Mouse (Mus musculus) left cerebral cortex, adult 18-20 months (tissue): Measurements from ENCODE around the gene Mcm2. TPM values are rescaled to one million over a fixed set of nuclear protein-coding genes. Genes with fewer than 3 reads are reported as not detected.

Experiments used
- DNase-seq, 2 experiments: peaks; one replicate each; pipeline ENCODE4 v3.0.0; 2021 to 2022; ENCODE audit warnings: low spot score in 2 of 2, mixed read lengths in 1 of 2
- total RNA-seq, 2 experiments: library from RNA; stranded (reverse); gene quantifications; 2 replicates each; pipeline ENCODE4 v1.2.3; 2021

Mcm2 gene
- total RNA-seq, 2 experiments from 2014 or later = 3.7 to 6.8 TPM

GRCm38 (mm10) chr6:88854509-88854908 lies 44.1 kb downstream of the Mcm2 start:
- no peak for DNase-seq

GRCm38 (mm10) chr6:88850034-88850433 lies 48.5 kb downstream of the Mcm2 start:
- DNase-seq = no peak

GRCm38 (mm10) chr6:88849270-88849669 lies 49.3 kb downstream of the Mcm2 start:
- DNase-seq = no peak

DNA sequence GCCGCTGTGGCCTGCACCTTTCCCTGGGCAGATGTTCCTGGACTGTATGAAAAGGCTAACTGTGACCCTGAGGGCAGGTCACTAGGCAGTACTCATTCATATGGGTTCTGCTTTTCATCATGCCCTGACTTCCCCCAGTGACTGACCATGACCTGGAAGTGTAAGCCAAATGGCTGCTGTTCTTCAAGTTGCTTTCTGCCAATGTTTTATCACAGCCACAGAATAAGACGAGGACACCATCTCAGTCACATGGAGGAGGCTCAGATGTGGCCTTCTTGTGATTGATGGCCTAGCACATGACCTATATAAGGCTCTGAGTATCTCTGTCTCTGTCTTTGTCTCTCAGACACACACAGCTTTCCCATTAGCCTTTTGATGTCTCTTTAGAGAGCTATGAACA lies 51.0 kb downstream of the Mcm2 start:
- DNase-seq = no peak

- DNase-seq = no peak
Observed at GRCm38 (mm10) chr6:88844901-88845565, 53.5 kb downstream of the Mcm2 start.

GRCm38 (mm10) chr6:88843781-88844725 lies 54.5 kb downstream of the Mcm2 start:
- no peak for DNase-seq

- DNase-seq = no peak
Observed at GRCm38 (mm10) chr6:88843241-88843640, 55.3 kb downstream of the Mcm2 start.

- peak; percentile 45 to 61 for DNase-seq
Observed at GRCm38 (mm10) chr6:88842731-88843151, 55.8 kb downstream of the Mcm2 start.

DNA sequence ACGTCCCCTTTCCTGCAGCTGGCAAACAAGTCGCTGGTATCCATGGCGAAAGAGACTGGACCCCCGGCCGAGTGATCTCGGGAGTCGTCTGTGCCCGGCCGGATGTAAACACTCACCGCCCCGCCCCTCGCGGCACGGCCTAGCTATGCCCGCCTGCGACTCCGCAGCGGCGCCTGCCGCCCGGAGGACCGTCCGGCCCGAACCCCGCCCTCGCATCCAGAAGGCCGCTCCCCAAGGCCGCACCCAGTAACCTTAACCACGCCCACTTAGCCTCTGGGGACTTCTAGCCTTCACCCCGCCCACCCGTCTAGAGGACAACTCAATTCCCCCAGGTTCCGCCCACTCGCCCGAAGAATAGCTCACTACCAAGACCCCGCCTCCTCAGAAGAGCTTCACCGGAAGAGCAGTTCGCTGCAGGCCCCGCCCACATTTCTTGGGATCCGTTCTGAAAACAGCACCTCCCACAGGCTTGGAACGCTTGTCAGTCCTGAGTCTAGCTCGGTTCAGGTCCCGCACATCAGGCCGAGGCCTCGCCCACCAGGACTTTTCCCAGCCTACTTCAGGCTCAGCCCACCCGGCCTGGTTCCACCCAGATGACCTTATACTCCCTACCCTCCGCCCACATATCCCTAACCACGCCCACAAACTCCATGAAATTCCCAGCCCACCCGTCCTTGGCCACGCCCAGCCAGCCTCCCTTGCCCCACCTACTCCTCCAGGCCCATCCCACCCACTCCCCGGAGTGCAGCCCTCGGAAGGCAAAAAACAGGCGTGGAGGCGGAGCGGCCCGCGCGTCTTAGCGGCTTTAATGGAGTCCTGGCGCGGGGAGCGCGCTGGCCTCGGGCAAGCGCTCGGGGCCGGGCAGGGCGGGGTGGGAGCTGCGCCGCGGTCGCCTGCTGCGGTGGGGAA lies 56.5 kb downstream of the Mcm2 start, which contains the start of gene Abtb1:
Abtb1 (minus strand) TSS at position 204 of the 909 bp plus-strand sequence.
- DNase-seq = peak; percentile 97

DNA sequence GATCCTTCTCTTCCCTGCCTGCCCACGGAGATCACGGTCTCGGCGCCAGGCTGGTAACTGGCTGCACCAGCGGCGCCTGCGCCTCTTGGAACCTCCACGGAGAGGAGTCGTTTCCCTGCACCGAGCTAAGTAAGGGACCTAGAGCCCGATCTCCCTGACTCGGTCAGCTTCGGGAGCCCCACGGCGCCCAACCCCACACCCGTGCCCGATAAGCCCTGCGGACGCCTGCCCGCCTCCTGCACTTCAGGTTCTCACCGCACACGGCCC lies 57.1 kb downstream of the Mcm2 start:
- DNase-seq = no peak

GRCm38 (mm10) chr6:88840791-88841513 lies 57.6 kb downstream of the Mcm2 start:
- DNase-seq = no peak

GRCm38 (mm10) chr6:88840211-88840610 lies 58.4 kb downstream of the Mcm2 start:
- DNase-seq = no peak

- no peak for DNase-seq
Observed at GRCm38 (mm10) chr6:88839135-88839970, 59.2 kb downstream of the Mcm2 start.

- no peak for DNase-seq
Observed at GRCm38 (mm10) chr6:88838613-88839012, 60.0 kb downstream of the Mcm2 start.

DNA sequence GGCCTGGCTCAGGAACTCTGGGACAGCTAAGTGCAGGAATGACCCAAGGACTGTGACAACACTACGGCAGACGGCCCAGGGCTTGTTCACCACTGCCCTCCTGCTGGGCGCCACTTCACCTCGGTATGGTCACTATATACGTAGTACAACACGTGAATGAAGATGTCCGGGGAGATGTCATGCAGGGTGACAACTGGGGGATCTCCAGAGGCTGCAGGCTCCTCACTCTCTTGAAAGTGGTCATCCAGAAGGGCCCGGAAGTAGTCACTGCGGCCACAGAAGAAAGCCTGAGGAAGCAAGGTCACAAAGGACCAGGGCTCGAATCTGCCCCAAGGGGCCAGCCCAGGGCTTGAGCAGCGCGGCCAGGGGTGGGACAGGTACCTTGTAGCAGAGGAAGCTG lies 60.6 kb downstream of the Mcm2 start:
- no peak for DNase-seq

GRCm38 (mm10) chr6:88836178-88836819 lies 62.3 kb downstream of the Mcm2 start:
- no peak for DNase-seq

DNA sequence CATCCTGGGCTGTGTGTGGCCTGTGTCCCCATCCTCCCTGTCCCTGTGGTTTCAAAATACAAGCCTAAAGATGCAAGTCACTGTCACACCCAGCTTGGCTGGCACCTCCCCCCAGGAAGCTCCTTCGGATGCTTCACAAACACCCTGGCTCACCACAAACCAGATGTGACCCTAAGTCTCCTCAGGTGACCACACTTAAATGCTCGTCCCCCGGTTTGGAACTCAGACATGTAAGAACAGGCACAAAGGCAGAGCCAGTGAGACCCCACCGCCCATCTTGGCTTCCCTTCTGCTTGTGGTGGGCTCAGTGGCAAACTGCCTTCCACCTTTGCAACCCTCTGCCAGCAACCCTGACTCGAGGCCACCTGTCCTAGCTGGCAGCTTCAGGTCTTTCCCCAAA lies 63.5 kb downstream of the Mcm2 start:
- DNase-seq = no peak
